Comparison of ENCODE assay signal across 23 mouse cellular contexts in the genomic region with DNA sequence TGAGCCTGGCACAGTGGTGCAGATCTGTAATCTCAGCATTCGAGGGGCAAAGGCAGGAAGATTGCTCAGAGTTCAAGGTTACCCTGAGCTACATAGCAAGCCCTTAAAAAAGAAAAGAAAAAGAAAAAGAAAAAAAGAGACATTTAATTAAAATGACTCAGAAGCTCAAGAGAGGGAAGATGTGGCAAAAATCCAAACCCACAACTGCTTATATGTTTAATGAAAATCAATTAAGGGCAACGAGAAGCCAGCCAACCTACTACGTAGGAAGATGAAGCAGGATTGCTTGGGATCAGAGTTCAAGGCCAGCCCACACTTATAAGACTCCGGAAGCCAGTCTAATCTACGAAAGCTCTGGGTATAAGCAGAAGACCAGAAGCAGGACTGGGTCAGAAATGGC. TPM values are rescaled to one million over a fixed set of nuclear protein-coding genes. Genes with fewer than 3 reads are reported as not detected.
DNase-seq lines count a peak whose midpoint lies in the region; ATAC-seq and TF ChIP-seq lines count a peak whose summit lies in the region.
"Had no signal": no experiment of that assay in that cellular context is flagged by ENCODE, and none has a peak within 500 bp of the region (broad histone marks: within the 10 kb centered on the region; RNA-seq: fewer than 3 reads in every experiment).

No protein-coding gene starts in this region.

- 66% methylated on average over 5 of the region's 5 CpGs for WGBS in lung, embryonic 14.5 days
- 80% methylated on average over 5 of the region's 5 CpGs for WGBS in embryonic facial prominence, embryonic 11.5 days
- 94% methylated on average over 5 of the region's 5 CpGs for WGBS in limb, embryonic 10.5 days
- 63% methylated on average over 5 of the region's 5 CpGs for WGBS in stomach, embryonic 16.5 days
- 56% methylated on average over 5 of the region's 5 CpGs for WGBS in liver, embryonic 12.5 days (ENCODE audit: insufficient replicate concordance)

- H3K4me2 ChIP-seq in lung, embryonic 14.5 days = no peak overlapping the region
- H3K4me2 ChIP-seq in embryonic facial prominence, embryonic 11.5 days (ENCODE audit: low read depth, low read length) = no peak overlapping the region
- H3K4me2 ChIP-seq in stomach, embryonic 16.5 days (ENCODE audit: low read depth, low read length) = no peak overlapping the region
- no peak overlapping the region for H3K4me2 ChIP-seq in liver, embryonic 12.5 days
- H3K4me2 ChIP-seq: forebrain, embryonic 15.5 days; hindbrain, embryonic 15.5 days; midbrain, embryonic 15.5 days had no signal

- H3K27ac ChIP-seq in lung, embryonic 14.5 days (ENCODE audit: low read depth) = 0 out of 2 replicates have a peak overlapping the region, but pooled peaks have one; percentile 8
- peak overlapping the region; percentile 23 for H3K27ac ChIP-seq in embryonic facial prominence, embryonic 11.5 days (replicated peaks; ENCODE audit: low read depth, low read length)
- peak overlapping the region; percentile 76 for H3K27ac ChIP-seq in limb, embryonic 10.5 days
- peak overlapping the region; percentile 68 for H3K27ac ChIP-seq in stomach, embryonic 16.5 days (ENCODE audit: low read length)
- no peak overlapping the region for H3K27ac ChIP-seq in liver, embryonic 12.5 days
- H3K27ac ChIP-seq: forebrain, embryonic 15.5 days; heart, embryonic 10.5 days; liver, embryonic 14.5 days; midbrain, embryonic 15.5 days had no signal

- no peak overlapping the region for H3K4me3 ChIP-seq in lung, embryonic 14.5 days (ENCODE audit: low read depth, low read length)
- no peak overlapping the region for H3K4me3 ChIP-seq in embryonic facial prominence, embryonic 11.5 days (ENCODE audit: low read depth, low read length)
- no peak overlapping the region for H3K4me3 ChIP-seq in limb, embryonic 10.5 days
- no peak overlapping the region for H3K4me3 ChIP-seq in stomach, embryonic 16.5 days (replicated peaks; ENCODE audit: low read length)
- H3K4me3 ChIP-seq in liver, embryonic 12.5 days = no peak overlapping the region
- H3K4me3 ChIP-seq: forebrain, embryonic 15.5 days; heart, embryonic 10.5 days; hindbrain, embryonic 15.5 days; midbrain, embryonic 15.5 days had no signal

- no peak for TF ChIP-seq CTCF in lung, embryonic 14.5 days (IDR thresholded peaks at IDR 0.05; ENCODE audit: low read depth)

- DNase-seq in lung, embryonic 14.5 days = peak; percentile 15
- DNase-seq in lung, postnatal 36 days = no peak
- no peak for DNase-seq in embryonic facial prominence, embryonic 11.5 days (ENCODE audit: low spot score)
- no peak for DNase-seq in limb, embryonic 10.5 days (ENCODE audit: low spot score)
- no peak for DNase-seq in thymus, postnatal 14 days
- DNase-seq: adrenal gland, postnatal 25 days; cerebellum, adult 2 months; gastrocnemius, postnatal 36 days; heart, postnatal 14 days; kidney, adult 8-10 months; spleen, adult 18-20 months; thymus, postnatal 36 days had no signal

- H3K9me3 ChIP-seq in lung, embryonic 14.5 days (ENCODE audit: low read depth, low read length) = no peaks in the 10 kb centered on the region
- H3K9me3 ChIP-seq in embryonic facial prominence, embryonic 11.5 days (replicated peaks; ENCODE audit: control insufficient read depth, low read length) = no peaks in the 10 kb centered on the region
- H3K9me3 ChIP-seq in limb, embryonic 10.5 days (replicated peaks) = no peaks in the 10 kb centered on the region
- H3K9me3 ChIP-seq in stomach, embryonic 16.5 days (replicated peaks; ENCODE audit: control insufficient read depth, low read length) = no peaks in the 10 kb centered on the region
- H3K9me3 ChIP-seq in liver, embryonic 12.5 days (replicated peaks) = no peaks in the 10 kb centered on the region
- H3K9me3 ChIP-seq: forebrain, embryonic 15.5 days; heart, embryonic 10.5 days; hindbrain, embryonic 15.5 days; midbrain, embryonic 15.5 days had no signal

- peaks cover 8% of the 10 kb centered on the region; the same call in 1 of the 2 replicates for H3K4me1 ChIP-seq in lung, embryonic 14.5 days (ENCODE audit: insufficient read depth)
- peaks cover 2% of the 10 kb centered on the region; the same call in 1 of the 2 replicates for H3K4me1 ChIP-seq in embryonic facial prominence, embryonic 11.5 days (ENCODE audit: control insufficient read depth, insufficient read depth, low read length)
- peaks cover 37% of the 10 kb centered on the region for H3K4me1 ChIP-seq in limb, embryonic 10.5 days
- peaks cover 14% of the 10 kb centered on the region; the same call in 1 of the 2 replicates for H3K4me1 ChIP-seq in stomach, embryonic 16.5 days (ENCODE audit: control insufficient read depth, insufficient read depth, low read length)
- H3K4me1 ChIP-seq in liver, embryonic 12.5 days = peaks cover 25% of the 10 kb centered on the region

- no peaks in the 10 kb centered on the region for H3K36me3 ChIP-seq in lung, embryonic 14.5 days (ENCODE audit: insufficient read depth)
- H3K36me3 ChIP-seq in embryonic facial prominence, embryonic 11.5 days (replicated peaks; ENCODE audit: control insufficient read depth, insufficient read depth, low read depth, low read length) = no peaks in the 10 kb centered on the region
- no peaks in the 10 kb centered on the region for H3K36me3 ChIP-seq in limb, embryonic 10.5 days
- no peaks in the 10 kb centered on the region for H3K36me3 ChIP-seq in stomach, embryonic 16.5 days (ENCODE audit: control insufficient read depth, insufficient read depth, low read length)
- no peaks in the 10 kb centered on the region for H3K36me3 ChIP-seq in liver, embryonic 12.5 days
- H3K36me3 ChIP-seq: forebrain, embryonic 15.5 days; heart, embryonic 10.5 days; hindbrain, embryonic 15.5 days; midbrain, embryonic 15.5 days had no signal

- no peak for ATAC-seq in lung, embryonic 14.5 days (ENCODE audit: insufficient read depth)
- ATAC-seq in embryonic facial prominence, embryonic 11.5 days (replicated peaks; ENCODE audit: insufficient number of reproducible peaks, low FRiP score, low TSS enrichment, low read depth) = no peak
- ATAC-seq in stomach, embryonic 16.5 days (ENCODE audit: insufficient read depth, low FRiP score) = no peak
- no peak for ATAC-seq in liver, embryonic 12.5 days
- ATAC-seq: activated CD4-positive, CD25-positive, alpha-beta regulatory T cell, adult 4 months; midbrain, embryonic 15.5 days; Patski had no signal

- no peak overlapping the region for H3K9ac ChIP-seq in lung, embryonic 14.5 days
- no peak overlapping the region for H3K9ac ChIP-seq in embryonic facial prominence, embryonic 11.5 days (replicated peaks; ENCODE audit: low read length)
- H3K9ac ChIP-seq in stomach, embryonic 16.5 days (ENCODE audit: low read length) = no peak overlapping the region
- H3K9ac ChIP-seq in liver, embryonic 12.5 days = no peak overlapping the region
- H3K9ac ChIP-seq: forebrain, embryonic 15.5 days; hindbrain, embryonic 15.5 days; liver, embryonic 14.5 days; midbrain, embryonic 15.5 days had no signal

- no peaks in the 10 kb centered on the region for H3K27me3 ChIP-seq in lung, embryonic 14.5 days (ENCODE audit: insufficient read depth, low read length)
- no peaks in the 10 kb centered on the region for H3K27me3 ChIP-seq in embryonic facial prominence, embryonic 11.5 days (ENCODE audit: control insufficient read depth, insufficient read depth, low read length)
- H3K27me3 ChIP-seq in limb, embryonic 10.5 days (ENCODE audit: low read depth, poor library complexity, severe bottlenecking) = no peaks in the 10 kb centered on the region
- H3K27me3 ChIP-seq in stomach, embryonic 16.5 days (ENCODE audit: control insufficient read depth, insufficient read depth, low read length) = no peaks in the 10 kb centered on the region
- 0 out of 2 replicates have a peak, but pooled peaks cover 5% of the 10 kb centered on the region for H3K27me3 ChIP-seq in liver, embryonic 12.5 days (replicated peaks)
- H3K27me3 ChIP-seq: forebrain, embryonic 15.5 days; hindbrain, embryonic 15.5 days; midbrain, embryonic 15.5 days; Patski had no signal

RNA-seq across cellular contexts. Expression of a gene that starts 19.0 kb away (rescaled TPM):
- not detected in 2 replicates for polyA plus RNA-seq in lung, embryonic 14.5 days (2014; fragmentation: Nextera tagmentation; extraction: Ambion mirVana)
- 0.17 TPM in 1 of 2 replicates, not detected in the other for polyA plus RNA-seq in embryonic facial prominence, embryonic 11.5 days (2014; fragmentation: Nextera tagmentation; extraction: Ambion mirVana)
- not detected in 2 replicates for polyA plus RNA-seq in limb, embryonic 10.5 days (2016; fragmentation: Nextera tagmentation; extraction: Ambion mirVana)
- polyA plus RNA-seq in stomach, embryonic 16.5 days (2015; fragmentation: Nextera tagmentation; extraction: Ambion mirVana) = not detected in 2 replicates
- polyA plus RNA-seq in liver, embryonic 12.5 days (2016; fragmentation: Nextera tagmentation; extraction: Ambion mirVana) = not detected in 2 replicates
- polyA plus RNA-seq: activated CD4-positive, CD25-positive, alpha-beta regulatory T cell, adult 4 months; C2C12; cerebellum, adult 2 months; forebrain, embryonic 15.5 days; heart, embryonic 10.5 days; hindbrain, embryonic 15.5 days; large intestine, adult 2 months; liver, embryonic 14.5 days; Patski had no signal

RNA-seq across cellular contexts. Expression of a gene that starts 55.4 kb away (rescaled TPM):
- 11.5 and 11.7 TPM in 2 replicates for polyA plus RNA-seq in lung, embryonic 14.5 days (2014; fragmentation: Nextera tagmentation; extraction: Ambion mirVana)
- polyA plus RNA-seq in embryonic facial prominence, embryonic 11.5 days (2014; fragmentation: Nextera tagmentation; extraction: Ambion mirVana) = 16.1 and 16.2 TPM in 2 replicates
- 16.8 and 21.8 TPM in 2 replicates for polyA plus RNA-seq in limb, embryonic 10.5 days (2016; fragmentation: Nextera tagmentation; extraction: Ambion mirVana)
- polyA plus RNA-seq in stomach, embryonic 16.5 days (2015; fragmentation: Nextera tagmentation; extraction: Ambion mirVana) = 9.0 and 9.3 TPM in 2 replicates
- polyA plus RNA-seq in liver, embryonic 12.5 days (2016; fragmentation: Nextera tagmentation; extraction: Ambion mirVana) = 7.5 and 7.7 TPM in 2 replicates

RNA-seq across cellular contexts. Expression of a gene that starts 56.5 kb away (rescaled TPM):
- polyA plus RNA-seq in lung, embryonic 14.5 days (2014; fragmentation: Nextera tagmentation; extraction: Ambion mirVana) = 87.3 and 97.4 TPM in 2 replicates
- 177 and 191 TPM in 2 replicates for polyA plus RNA-seq in embryonic facial prominence, embryonic 11.5 days (2014; fragmentation: Nextera tagmentation; extraction: Ambion mirVana)
- polyA plus RNA-seq in limb, embryonic 10.5 days (2016; fragmentation: Nextera tagmentation; extraction: Ambion mirVana) = 106 and 122 TPM in 2 replicates
- polyA plus RNA-seq in stomach, embryonic 16.5 days (2015; fragmentation: Nextera tagmentation; extraction: Ambion mirVana) = 99.0 and 101 TPM in 2 replicates
- polyA plus RNA-seq in liver, embryonic 12.5 days (2016; fragmentation: Nextera tagmentation; extraction: Ambion mirVana) = 34.4 and 35.8 TPM in 2 replicates
